Mouse (Mus musculus): ENCODE data around the gene Dnah8. TPM values are rescaled to one million over a fixed set of nuclear protein-coding genes. Genes with fewer than 3 reads are reported as not detected.

Gene Dnah8
- polyA plus RNA-seq, 1 experiment from 2014 or later: 1.3 TPM

- WGBS: 55% methylated on average over 6 of the region's 6 CpGs
- Histone ChIP-seq H3K9me3 (no peaks in the 10 kb centered on the region), H3K4me2 (no peak overlapping the region), H3K27me3 (no peaks in the 10 kb centered on the region), H3K9ac (no peak overlapping the region), H3K36me3 (peaks cover 32% of the 10 kb centered on the region), H3K27ac (replicated peaks) (no peak overlapping the region), H3K4me3 (no peak overlapping the region), H3K4me1 (replicated peaks) (peaks cover 9% of the 10 kb centered on the region)
- no peak for ATAC-seq (ENCODE audit: low FRiP score, low read depth)
These were observed 29.3 kb upstream of the Dnah8 start for GRCm38 (mm10) chr17:30594846-30595245.

GRCm38 (mm10) chr17:30597786-30598185 lies 26.4 kb upstream of the Dnah8 start:
- no peak overlapping the region for H3K4me3 ChIP-seq
- H3K9me3 ChIP-seq: no peaks in the 10 kb centered on the region
- H3K36me3 ChIP-seq: peaks cover 37% of the 10 kb centered on the region
- H3K4me1 ChIP-seq (replicated peaks): no peaks in the 10 kb centered on the region
- ATAC-seq (ENCODE audit: low FRiP score, low read depth): no peak
- no peak overlapping the region for H3K27ac ChIP-seq (replicated peaks)
- no peak overlapping the region for H3K9ac ChIP-seq
- 94% methylated on average over 9 of the region's 9 CpGs for WGBS
- no peaks in the 10 kb centered on the region for H3K27me3 ChIP-seq
- H3K4me2 ChIP-seq: no peak overlapping the region

GRCm38 (mm10) chr17:30598300-30598699 lies 25.9 kb upstream of the Dnah8 start:
- H3K9ac ChIP-seq: no peak overlapping the region
- H3K27me3 ChIP-seq: no peaks in the 10 kb centered on the region
- no peaks in the 10 kb centered on the region for H3K4me1 ChIP-seq (replicated peaks)
- no peak for ATAC-seq (ENCODE audit: low FRiP score, low read depth)
- H3K36me3 ChIP-seq: peaks cover 38% of the 10 kb centered on the region
- WGBS: 75% methylated on average over 5 of the region's 5 CpGs
- H3K9me3 ChIP-seq: no peaks in the 10 kb centered on the region
- H3K27ac ChIP-seq (replicated peaks): no peak overlapping the region
- H3K4me2 ChIP-seq: no peak overlapping the region
- H3K4me3 ChIP-seq: no peak overlapping the region

GRCm38 (mm10) chr17:30602175-30602574 lies 22.0 kb upstream of the Dnah8 start:
- no peak for ATAC-seq (ENCODE audit: low FRiP score, low read depth)
- no peaks in the 10 kb centered on the region; the same call in 1 of the 2 replicates for H3K4me1 ChIP-seq (replicated peaks)
- H3K27ac ChIP-seq (replicated peaks): no peak overlapping the region
- H3K9me3 ChIP-seq: no peaks in the 10 kb centered on the region
- H3K4me2 ChIP-seq: no peak overlapping the region
- H3K27me3 ChIP-seq: no peaks in the 10 kb centered on the region
- H3K9ac ChIP-seq: no peak overlapping the region
- WGBS: 97% methylated on average over 14 of the region's 14 CpGs
- peaks cover 22% of the 10 kb centered on the region for H3K36me3 ChIP-seq
- H3K4me3 ChIP-seq: no peak overlapping the region

GRCm38 (mm10) chr17:30604296-30604695 lies 19.9 kb upstream of the Dnah8 start:
- Histone ChIP-seq H3K36me3 (peaks cover 9% of the 10 kb centered on the region), H3K27ac (replicated peaks) (no peak overlapping the region), H3K4me3 (no peak overlapping the region), H3K9ac (no peak overlapping the region), H3K4me2 (no peak overlapping the region), H3K27me3 (no peaks in the 10 kb centered on the region), H3K4me1 (replicated peaks) (peaks cover 10% of the 10 kb centered on the region), H3K9me3 (no peaks in the 10 kb centered on the region)
- WGBS: 90% methylated on average over 6 of the region's 6 CpGs
- no peak for ATAC-seq (ENCODE audit: low FRiP score, low read depth)

GRCm38 (mm10) chr17:30605001-30605400 lies 19.2 kb upstream of the Dnah8 start:
- H3K9ac ChIP-seq: no peak overlapping the region
- no peak overlapping the region for H3K4me3 ChIP-seq
- ATAC-seq (ENCODE audit: low FRiP score, low read depth): no peak
- H3K9me3 ChIP-seq: no peaks in the 10 kb centered on the region
- H3K27me3 ChIP-seq: no peaks in the 10 kb centered on the region
- H3K4me1 ChIP-seq (replicated peaks): peaks cover 10% of the 10 kb centered on the region
- 92% methylated on average over 5 of the region's 5 CpGs for WGBS
- no peak overlapping the region for H3K27ac ChIP-seq (replicated peaks)
- H3K4me2 ChIP-seq: no peak overlapping the region
- peaks cover 9% of the 10 kb centered on the region for H3K36me3 ChIP-seq

DNA sequence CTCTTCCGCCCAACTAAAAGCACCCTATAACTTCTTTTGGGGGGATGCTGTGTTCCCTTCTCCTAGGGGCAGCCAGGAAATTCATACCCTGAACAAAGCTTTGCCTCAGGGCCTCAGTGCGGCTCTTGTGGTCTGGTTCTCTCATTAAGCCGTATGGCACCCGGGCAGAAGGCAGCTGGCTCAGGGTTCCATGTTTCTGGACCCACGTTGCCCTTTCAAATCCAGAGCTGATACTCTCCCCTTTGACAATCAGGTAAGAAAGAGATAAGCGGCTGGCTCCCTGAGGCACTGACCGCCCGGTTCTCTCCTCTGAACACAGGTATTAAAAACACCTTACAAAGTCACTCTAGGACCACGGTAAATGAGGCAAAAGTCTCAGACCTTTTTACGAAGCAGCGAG lies 17.9 kb upstream of the Dnah8 start:
- peaks cover 9% of the 10 kb centered on the region for H3K36me3 ChIP-seq
- 88% methylated on average over 11 of the region's 11 CpGs for WGBS

DNA sequence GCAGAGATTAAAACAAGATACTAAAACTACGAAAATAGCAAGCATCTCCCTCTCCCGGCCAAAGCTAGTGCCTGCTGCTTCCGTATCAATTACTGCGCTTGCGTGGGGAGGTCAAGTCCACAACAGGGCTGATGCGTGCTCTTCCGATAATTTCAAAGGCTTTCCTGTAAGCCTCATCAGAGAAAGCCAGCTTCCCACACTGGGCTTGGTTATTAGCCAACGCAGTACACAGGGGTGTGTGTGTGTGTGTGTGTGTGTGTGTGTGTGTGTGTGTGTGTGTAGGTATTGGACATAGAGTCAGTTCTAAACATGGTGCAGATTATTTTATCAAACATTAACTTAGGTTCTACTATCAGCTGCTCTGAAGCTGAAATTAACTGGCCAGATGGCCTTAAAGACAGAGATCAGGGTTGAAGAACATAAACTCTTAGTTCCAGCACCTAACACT lies 17.5 kb upstream of the Dnah8 start:
- Histone ChIP-seq H3K27me3 (no peaks in the 10 kb centered on the region), H3K27ac (replicated peaks) (no peak overlapping the region), H3K4me2 (no peak overlapping the region), H3K36me3 (peaks cover 9% of the 10 kb centered on the region), H3K4me1 (replicated peaks) (peaks cover 16% of the 10 kb centered on the region), H3K9ac (no peak overlapping the region), H3K9me3 (no peaks in the 10 kb centered on the region), H3K4me3 (no peak overlapping the region)
- no peak for ATAC-seq (ENCODE audit: low FRiP score, low read depth)
- 88% methylated on average over 8 of the region's 8 CpGs for WGBS

More for the DNA sequence above, 17.9 kb upstream of the Dnah8 start:
- ATAC-seq (ENCODE audit: low FRiP score, low read depth): no peak
- H3K4me3 ChIP-seq: no peak overlapping the region
- H3K27me3 ChIP-seq: no peaks in the 10 kb centered on the region
- H3K4me2 ChIP-seq: no peak overlapping the region
- H3K27ac ChIP-seq (replicated peaks): no peak overlapping the region
- H3K9ac ChIP-seq: no peak overlapping the region
- H3K9me3 ChIP-seq: no peaks in the 10 kb centered on the region
- peaks cover 12% of the 10 kb centered on the region for H3K4me1 ChIP-seq (replicated peaks)

DNA sequence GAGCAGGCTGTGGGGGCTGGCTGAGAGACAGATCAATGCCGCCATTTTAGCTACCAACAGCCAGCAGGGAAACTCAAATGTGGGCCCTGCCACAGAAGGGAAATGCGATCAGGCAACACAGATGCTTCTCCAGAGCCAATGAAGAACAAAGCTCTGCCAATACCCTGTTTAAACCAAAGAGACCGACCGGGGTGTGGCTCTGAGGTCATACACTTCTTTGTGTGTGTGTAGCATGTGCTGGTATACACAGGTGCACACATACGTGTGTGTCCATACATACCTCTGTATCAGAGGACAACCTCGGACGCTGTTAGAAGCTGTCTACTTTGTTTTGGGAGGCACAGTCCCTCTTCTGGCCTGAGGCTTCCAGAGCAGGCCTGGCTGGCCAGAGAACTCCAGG lies 16.8 kb upstream of the Dnah8 start:
- WGBS: 91% methylated on average over 7 of the region's 7 CpGs
- no peaks in the 10 kb centered on the region for H3K9me3 ChIP-seq
- H3K4me2 ChIP-seq: no peak overlapping the region
- no peak for ATAC-seq (ENCODE audit: low FRiP score, low read depth)
- peaks cover 6% of the 10 kb centered on the region; the same call in 1 of the 2 replicates for H3K36me3 ChIP-seq
- H3K4me3 ChIP-seq: no peak overlapping the region
- H3K4me1 ChIP-seq (replicated peaks): peaks cover 21% of the 10 kb centered on the region
- H3K9ac ChIP-seq: no peak overlapping the region
- no peaks in the 10 kb centered on the region for H3K27me3 ChIP-seq
- H3K27ac ChIP-seq (replicated peaks): no peak overlapping the region

DNA sequence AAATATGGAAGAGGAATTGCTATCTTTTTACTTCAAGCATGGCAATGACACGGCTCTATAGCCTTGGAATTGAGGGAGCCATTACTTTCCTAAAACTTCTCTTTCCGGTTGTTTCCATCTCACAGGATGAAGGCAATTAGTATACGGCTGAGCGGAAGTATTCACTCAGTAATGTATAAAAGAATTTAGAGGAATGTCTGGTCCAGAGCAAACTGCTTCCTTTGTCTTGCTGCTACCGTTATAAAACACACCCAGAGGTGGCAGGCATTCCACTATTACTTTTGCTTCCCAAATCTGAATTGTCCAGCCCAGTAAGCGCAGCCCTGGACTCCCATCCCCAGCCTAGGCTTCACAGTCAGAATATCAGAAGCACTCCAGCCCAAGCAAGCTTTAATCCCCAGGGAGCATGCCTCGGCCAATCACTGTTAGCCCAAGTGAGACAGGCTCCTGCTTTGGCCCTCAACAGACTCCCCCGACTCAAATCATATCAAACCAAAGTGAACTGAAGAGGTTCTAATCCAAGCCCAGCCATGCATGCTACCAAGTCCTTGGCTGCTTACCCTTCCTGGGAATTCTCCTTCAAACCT lies 16.2 kb upstream of the Dnah8 start:
- Histone ChIP-seq H3K36me3 (no peaks in the 10 kb centered on the region), H3K27ac (replicated peaks) (no peak overlapping the region), H3K4me2 (no peak overlapping the region), H3K4me1 (replicated peaks) (peaks cover 21% of the 10 kb centered on the region), H3K9ac (no peak overlapping the region), H3K9me3 (no peaks in the 10 kb centered on the region), H3K4me3 (no peak overlapping the region), H3K27me3 (no peaks in the 10 kb centered on the region)
- ATAC-seq (ENCODE audit: low FRiP score, low read depth): no peak
- WGBS: 50% methylated on average over 8 of the region's 8 CpGs

- H3K36me3 ChIP-seq: no peaks in the 10 kb centered on the region
- no peaks in the 10 kb centered on the region for H3K9me3 ChIP-seq
- no peak overlapping the region for H3K4me3 ChIP-seq
- H3K4me2 ChIP-seq: no peak overlapping the region
- H3K4me1 ChIP-seq (replicated peaks): peaks cover 21% of the 10 kb centered on the region
- ATAC-seq (ENCODE audit: low FRiP score, low read depth): no peak
- H3K27me3 ChIP-seq: no peaks in the 10 kb centered on the region
- no peak overlapping the region for H3K27ac ChIP-seq (replicated peaks)
- no peak overlapping the region for H3K9ac ChIP-seq
- WGBS: 87% methylated on average over 16 of the region's 16 CpGs
These were observed 14.7 kb upstream of the Dnah8 start for GRCm38 (mm10) chr17:30609305-30609979.

DNA sequence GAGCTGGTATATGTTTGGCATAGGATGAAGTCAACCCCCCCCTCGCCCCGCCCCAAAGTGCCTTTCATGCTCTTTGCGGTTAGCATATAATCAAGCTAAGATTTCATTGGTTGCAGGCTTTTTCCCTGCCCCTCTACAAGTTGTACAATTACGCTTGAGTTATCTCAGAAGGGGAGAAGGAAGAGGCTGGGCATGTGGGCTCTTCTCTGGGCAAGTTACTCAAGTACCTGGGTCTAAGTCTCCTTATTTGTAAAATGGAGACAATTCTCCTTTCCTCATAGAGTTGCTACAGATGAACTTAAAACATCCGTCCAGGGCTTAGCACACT lies 14.2 kb upstream of the Dnah8 start:
- Histone ChIP-seq H3K27ac (replicated peaks) (no peak overlapping the region), H3K9me3 (no peaks in the 10 kb centered on the region), H3K4me3 (no peak overlapping the region), H3K4me1 (replicated peaks) (peaks cover 21% of the 10 kb centered on the region), H3K9ac (no peak overlapping the region), H3K4me2 (no peak overlapping the region), H3K27me3 (no peaks in the 10 kb centered on the region), H3K36me3 (no peaks in the 10 kb centered on the region)
- ATAC-seq (ENCODE audit: low FRiP score, low read depth): no peak
- 95% methylated on average over 5 of the region's 5 CpGs for WGBS

- Histone ChIP-seq H3K4me1 (replicated peaks) (peaks cover 21% of the 10 kb centered on the region), H3K4me2 (peak overlapping the region; percentile 69; the same call in 1 of the 2 replicates), H3K36me3 (no peaks in the 10 kb centered on the region), H3K27ac (replicated peaks) (no peak overlapping the region), H3K4me3 (no peak overlapping the region), H3K9me3 (no peaks in the 10 kb centered on the region), H3K27me3 (no peaks in the 10 kb centered on the region), H3K9ac (no peak overlapping the region)
- 76% methylated on average over 1 of the region's 1 CpGs for WGBS
- no peak for ATAC-seq (ENCODE audit: low FRiP score, low read depth)
These were observed 13.4 kb upstream of the Dnah8 start for GRCm38 (mm10) chr17:30610739-30611138.

Data from hindbrain, embryonic 15.5 days (tissue).